Mouse (Mus musculus) monocyte, adult 5-6 weeks (primary cell): ENCODE data around the gene Exoc4. TPM values are rescaled to one million over a fixed set of nuclear protein-coding genes. Genes with fewer than 3 reads are reported as not detected.

ENCODE experiments used
- ATAC-seq: fragments of 153-309, 156-312 bp; replicated peaks from 2 replicates; pipeline ENCODE4 v1.8.0; 2017; ENCODE audit warnings: mild to moderate bottlenecking; ENCODE audit not compliant: low TSS enrichment, insufficient number of reproducible peaks, severe bottlenecking, poor library complexity, low FRiP score
- total RNA-seq: library from RNA; stranded (forward); fragments of 200-1000, 200-491, 200-594 nt; gene quantifications from 3 replicates; pipeline ENCODE4 v1.2.3, GENCODE M21; 2017

Exoc4 gene
- total RNA-seq, 1 experiment from 2014 or later: 47.5 TPM

- no peak for ATAC-seq
Measured at GRCm38 (mm10) chr6:33551934-33552333, 303.0 kb downstream of the Exoc4 start.

GRCm38 (mm10) chr6:33560925-33561324 is 312.0 kb downstream of the Exoc4 start:
- ATAC-seq: no peak

GRCm38 (mm10) chr6:33561911-33562310 is 313.0 kb downstream of the Exoc4 start:
- no peak for ATAC-seq

- no peak for ATAC-seq
Measured at GRCm38 (mm10) chr6:33575947-33576346, 327.1 kb downstream of the Exoc4 start.

GRCm38 (mm10) chr6:33608469-33608868 is 359.6 kb downstream of the Exoc4 start:
- ATAC-seq: no peak

GRCm38 (mm10) chr6:33613978-33614377 is 365.1 kb downstream of the Exoc4 start:
- ATAC-seq: no peak

- peak; percentile 78 for ATAC-seq
Measured at GRCm38 (mm10) chr6:33618590-33618989, 369.7 kb downstream of the Exoc4 start.

GRCm38 (mm10) chr6:33620701-33621100 is 371.8 kb downstream of the Exoc4 start:
- ATAC-seq: no peak

GRCm38 (mm10) chr6:33625931-33626330 is 377.0 kb downstream of the Exoc4 start:
- no peak for ATAC-seq

- no peak for ATAC-seq
Measured at GRCm38 (mm10) chr6:33631133-33631532, 382.2 kb downstream of the Exoc4 start.

- ATAC-seq: no peak
Measured at GRCm38 (mm10) chr6:33637192-33637591, 388.3 kb downstream of the Exoc4 start.

- no peak for ATAC-seq
Measured at GRCm38 (mm10) chr6:33681778-33682640, 433.1 kb downstream of the Exoc4 start.

- no peak for ATAC-seq
Measured at GRCm38 (mm10) chr6:33683533-33683932, 434.6 kb downstream of the Exoc4 start.

GRCm38 (mm10) chr6:33685321-33685720 is 436.4 kb downstream of the Exoc4 start:
- no peak for ATAC-seq

- ATAC-seq: no peak
Measured at GRCm38 (mm10) chr6:33690601-33691000, 441.7 kb downstream of the Exoc4 start.

GRCm38 (mm10) chr6:33696976-33697375 is 448.1 kb downstream of the Exoc4 start:
- ATAC-seq: no peak

- ATAC-seq: no peak
Measured at GRCm38 (mm10) chr6:33708907-33709306, 460.0 kb downstream of the Exoc4 start.

GRCm38 (mm10) chr6:33709340-33709739 is 460.5 kb downstream of the Exoc4 start:
- no peak for ATAC-seq

GRCm38 (mm10) chr6:33711742-33712141 is 462.9 kb downstream of the Exoc4 start:
- no peak for ATAC-seq

GRCm38 (mm10) chr6:33712540-33713118 is 463.7 kb downstream of the Exoc4 start:
- ATAC-seq: no peak
